Mouse (Mus musculus) ES-Bruce4 (cell line): ENCODE data around the gene Kxd1.

Experiments
- CTCF ChIP-seq: IDR thresholded peaks from one replicate; pipeline ENCODE4 v1.8.1; 2011; ENCODE audit warnings: low read depth, low read length
- POLR2A ChIP-seq: IDR thresholded peaks from one replicate; pipeline ENCODE4 v1.8.1; 2011; ENCODE audit warnings: low read length; ENCODE audit not compliant: insufficient read depth

DNA sequence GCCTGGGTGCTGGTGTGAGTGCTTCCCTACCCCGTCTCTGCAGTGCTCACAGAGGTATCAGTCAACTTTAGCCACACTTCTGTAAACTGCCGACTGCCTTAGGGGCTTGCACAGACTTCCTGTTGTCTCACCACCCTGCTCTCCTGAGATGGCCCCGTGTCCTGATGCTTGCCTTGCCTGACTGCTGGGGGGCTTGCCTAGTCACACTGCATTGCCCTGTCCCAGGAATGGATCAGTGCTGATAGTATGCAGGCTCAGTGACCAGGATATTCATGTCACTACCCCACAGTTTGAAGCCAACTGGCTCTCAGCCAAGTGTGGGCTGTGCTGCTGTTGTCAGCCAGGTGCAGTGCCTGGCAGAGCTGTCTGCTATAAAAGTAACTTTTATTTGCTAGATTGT lies 37.8 kb upstream of the Kxd1 start:
- no peak for TF ChIP-seq CTCF
- TF ChIP-seq POLR2A: no peak
